Mouse (Mus musculus): ENCODE measurements around the gene 4930572O03Rik. TPM values are rescaled to one million over a fixed set of nuclear protein-coding genes. Genes with fewer than 3 reads are reported as not detected.
"Not testable (repeated sequence)": the region's sequence is repeated elsewhere in the genome, so short reads cannot be mapped to it uniquely, and the experiment has no call there.

Gene 4930572O03Rik
- not detected in 2 replicates for total RNA-seq (2015)
- total RNA-seq (2017): not detected in 2 replicates

DNA sequence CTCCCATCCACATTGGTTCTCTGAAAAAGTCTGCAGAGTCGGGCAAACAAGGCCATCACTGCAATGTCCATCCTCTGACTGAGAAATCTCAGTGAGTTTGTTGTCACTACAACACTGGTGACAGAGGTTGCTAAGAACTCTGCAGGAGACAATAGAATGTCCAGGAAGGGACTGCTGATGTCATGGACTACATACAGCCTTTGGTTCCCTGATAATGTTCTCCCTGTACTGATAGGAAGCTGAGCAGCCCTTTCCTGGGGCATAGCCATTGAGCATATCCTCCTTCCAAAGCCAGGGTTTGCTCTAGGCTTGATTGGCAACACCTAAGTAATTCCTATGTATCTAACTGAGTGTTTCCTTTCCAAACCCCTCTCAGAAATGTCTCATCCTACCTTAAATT is at the start of gene 4930572O03Rik:
Gene 4930572O03Rik (minus strand): TSS at position 101 of the 400 bp plus-strand sequence.
- ATAC-seq (ENCODE audit: poor library complexity, severe bottlenecking): not testable (repeated sequence)

GRCm38 (mm10) chr5:15702891-15703290 is 46.0 kb upstream of the 4930572O03Rik start:
- ATAC-seq (ENCODE audit: poor library complexity, severe bottlenecking): not testable (repeated sequence)

GRCm38 (mm10) chr5:15697719-15698118 is 40.9 kb upstream of the 4930572O03Rik start:
- ATAC-seq (ENCODE audit: poor library complexity, severe bottlenecking): not testable (repeated sequence)

GRCm38 (mm10) chr5:15691849-15692248 is 35.0 kb upstream of the 4930572O03Rik start:
- not testable (repeated sequence) for ATAC-seq (ENCODE audit: poor library complexity, severe bottlenecking)

DNA sequence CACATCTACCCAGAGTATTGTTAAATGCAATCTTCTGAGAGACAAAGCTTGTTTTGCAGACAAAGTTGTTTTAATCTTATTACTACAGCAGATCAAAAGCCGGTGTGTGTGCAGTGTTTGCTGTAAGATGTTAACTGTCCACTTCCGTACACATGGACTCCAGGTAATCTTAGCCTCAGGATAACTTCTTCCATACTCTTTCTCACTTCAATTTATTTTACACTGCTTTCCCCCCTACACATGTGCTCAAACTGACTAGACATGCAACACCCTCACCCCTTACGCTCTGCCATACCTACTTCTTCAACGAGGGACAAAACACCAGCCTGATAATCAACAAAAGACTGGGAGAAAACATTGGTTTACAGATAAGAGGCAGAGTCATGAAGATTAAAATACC is 34.0 kb upstream of the 4930572O03Rik start:
- not testable (repeated sequence) for ATAC-seq (ENCODE audit: poor library complexity, severe bottlenecking)

- ATAC-seq (ENCODE audit: poor library complexity, severe bottlenecking): not testable (repeated sequence)
Observed at GRCm38 (mm10) chr5:15689659-15690213, 32.9 kb upstream of the 4930572O03Rik start.

DNA sequence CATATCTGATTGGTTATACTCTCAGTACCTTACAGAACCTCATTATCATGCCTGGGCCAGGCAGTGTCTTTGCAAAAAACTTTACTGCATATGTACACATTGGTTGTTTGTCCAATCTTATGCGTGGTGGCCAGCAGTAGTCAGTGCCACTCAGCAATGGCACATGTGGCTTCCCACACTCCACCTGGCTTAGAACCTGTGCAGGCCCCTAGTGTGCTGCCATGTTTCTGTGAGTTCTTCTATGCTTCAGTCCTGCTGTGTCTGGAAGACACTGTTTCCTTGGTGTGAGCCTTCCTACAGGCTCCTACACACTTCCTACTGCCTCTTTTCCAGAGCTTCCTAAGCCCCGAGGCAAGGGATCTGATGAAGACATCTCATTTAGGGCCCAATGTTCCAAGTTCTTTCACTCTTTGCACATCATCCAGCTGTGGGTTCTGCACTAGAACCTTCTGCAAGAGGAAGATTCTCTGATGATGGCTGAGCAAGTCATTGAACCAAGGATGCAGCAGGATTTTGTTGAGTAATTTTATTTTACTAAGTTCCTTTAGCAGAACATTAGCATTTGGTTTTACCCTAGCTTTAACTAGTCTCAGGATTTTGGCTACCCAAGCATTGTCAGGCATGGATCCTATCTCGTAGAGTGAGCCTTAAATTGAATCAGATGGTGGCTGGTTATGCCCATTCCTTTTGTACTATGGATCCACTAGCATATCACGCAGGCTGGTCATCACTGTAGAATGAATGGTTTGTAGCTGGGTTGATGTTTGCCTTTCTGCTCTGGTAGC is 32.2 kb upstream of the 4930572O03Rik start:
- not testable (repeated sequence) for ATAC-seq (ENCODE audit: poor library complexity, severe bottlenecking)

- not testable (repeated sequence) for ATAC-seq (ENCODE audit: poor library complexity, severe bottlenecking)
Observed at GRCm38 (mm10) chr5:15681301-15682035, 24.6 kb upstream of the 4930572O03Rik start.

- ATAC-seq (ENCODE audit: poor library complexity, severe bottlenecking): not testable (repeated sequence)
Observed at GRCm38 (mm10) chr5:15679980-15680949, 23.4 kb upstream of the 4930572O03Rik start.

DNA sequence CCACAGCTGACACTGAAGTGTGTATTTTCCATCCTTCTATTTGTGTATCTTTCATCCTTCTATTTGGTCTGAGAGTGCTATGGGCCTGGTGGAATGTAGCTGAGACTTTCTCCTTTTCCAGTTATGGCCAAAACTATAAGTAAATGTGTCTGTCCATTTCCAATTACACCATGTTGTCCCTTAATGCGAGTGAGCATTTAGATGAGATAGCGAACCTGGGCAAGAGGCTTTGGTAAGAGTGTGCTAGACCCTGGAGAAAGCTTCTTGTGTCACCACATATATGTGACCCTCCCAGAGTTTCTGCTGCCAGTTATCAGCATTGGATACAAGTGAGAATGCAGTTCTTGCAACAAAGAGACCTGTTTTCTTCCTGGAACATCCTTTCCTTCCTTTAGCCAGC is 22.0 kb upstream of the 4930572O03Rik start:
- not testable (repeated sequence) for ATAC-seq (ENCODE audit: poor library complexity, severe bottlenecking)

- ATAC-seq (ENCODE audit: poor library complexity, severe bottlenecking): not testable (repeated sequence)
Observed at GRCm38 (mm10) chr5:15677750-15678149, 20.9 kb upstream of the 4930572O03Rik start.

GRCm38 (mm10) chr5:15674429-15675244 is 17.8 kb upstream of the 4930572O03Rik start:
- not testable (repeated sequence) for ATAC-seq (ENCODE audit: poor library complexity, severe bottlenecking)

GRCm38 (mm10) chr5:15673989-15674388 is 17.1 kb upstream of the 4930572O03Rik start:
- not testable (repeated sequence) for ATAC-seq (ENCODE audit: poor library complexity, severe bottlenecking)

- not testable (repeated sequence) for ATAC-seq (ENCODE audit: poor library complexity, severe bottlenecking)
Observed at GRCm38 (mm10) chr5:15670789-15671188, 13.9 kb upstream of the 4930572O03Rik start.

DNA sequence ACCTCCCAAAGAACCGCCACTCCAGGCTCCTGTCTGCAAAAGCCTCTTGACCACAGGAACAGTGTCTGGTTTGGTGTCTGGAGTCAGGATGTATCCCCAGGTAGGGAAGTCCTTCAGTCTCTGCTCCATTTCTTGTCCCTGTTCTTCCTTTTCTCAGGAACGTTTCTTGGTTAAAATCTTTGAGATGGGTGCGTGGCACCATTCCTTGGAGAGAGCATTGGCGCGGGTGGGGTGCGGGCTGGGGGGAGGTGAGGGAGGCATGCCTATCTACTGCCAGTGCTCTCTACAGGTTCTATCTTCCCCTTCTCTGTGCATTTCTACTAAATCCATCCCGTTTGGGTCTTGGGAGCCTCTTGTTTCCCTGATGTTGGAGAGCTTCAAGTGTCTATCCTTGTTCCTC is 7.0 kb upstream of the 4930572O03Rik start:
- ATAC-seq (ENCODE audit: poor library complexity, severe bottlenecking): not testable (repeated sequence)

DNA sequence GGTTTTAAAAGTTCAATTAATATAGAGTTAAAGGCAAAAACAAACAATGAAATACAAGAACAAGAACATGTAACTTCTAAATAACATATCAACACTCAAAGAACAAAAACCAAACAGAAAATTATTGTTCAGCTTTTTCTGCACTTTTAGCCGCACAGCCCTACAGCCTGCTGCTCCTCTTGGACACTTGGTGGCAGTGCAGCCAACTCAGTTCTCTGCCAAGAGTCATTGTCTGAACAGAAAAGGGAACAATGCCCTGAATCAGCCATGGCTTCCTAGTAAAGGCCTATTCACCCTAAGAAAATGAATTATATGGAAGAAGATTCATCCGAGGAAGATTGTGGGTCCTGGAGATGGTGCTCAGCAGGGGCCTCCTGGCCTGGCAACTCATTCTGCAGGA is 4.5 kb downstream of the 4930572O03Rik start:
- not testable (repeated sequence) for ATAC-seq (ENCODE audit: poor library complexity, severe bottlenecking)

DNA sequence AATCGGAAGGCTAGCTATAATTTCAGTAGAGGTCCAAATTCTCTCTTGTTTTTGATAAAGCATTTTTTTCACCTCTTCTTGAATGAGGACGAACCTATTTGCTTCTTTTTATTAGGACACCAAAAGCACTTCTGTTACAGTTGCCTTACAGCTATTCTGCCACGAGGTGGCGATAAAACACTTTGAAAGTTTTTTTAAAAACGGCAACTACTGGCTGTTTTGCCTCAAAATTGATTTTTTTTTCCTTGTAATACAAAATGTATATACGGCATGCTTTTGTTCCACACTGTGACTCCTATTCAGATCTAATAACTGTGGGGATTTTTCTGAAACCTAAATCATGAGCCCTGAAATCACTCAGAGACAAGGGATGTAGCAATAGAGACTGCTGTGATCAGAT is 11.2 kb downstream of the 4930572O03Rik start:
- ATAC-seq (ENCODE audit: poor library complexity, severe bottlenecking): not testable (repeated sequence)

GRCm38 (mm10) chr5:15637637-15638036 is 19.2 kb downstream of the 4930572O03Rik start:
- ATAC-seq (ENCODE audit: poor library complexity, severe bottlenecking): not testable (repeated sequence)

- not testable (repeated sequence) for ATAC-seq (ENCODE audit: poor library complexity, severe bottlenecking)
Observed at GRCm38 (mm10) chr5:15630068-15630467, 26.8 kb downstream of the 4930572O03Rik start.
